Mouse (Mus musculus) spleen, adult 2 months (tissue): ENCODE results near the gene Hoga1.

Source experiments
- CTCF ChIP-seq: fragments of 200-500 bp; IDR thresholded peaks from 2 replicates; pipeline ENCODE4 v1.5.1; 2011; ENCODE audit warnings: mild to moderate bottlenecking, inconsistent platforms; ENCODE audit not compliant: insufficient read depth, insufficient read length, insufficient replicate concordance; ENCODE audit errors: extremely low read depth
- POLR2A ChIP-seq: fragments of 200-500 bp; IDR thresholded peaks from 2 replicates; pipeline ENCODE4 v1.6.1; 2011; ENCODE audit warnings: low read depth, low read length, inconsistent platforms

DNA sequence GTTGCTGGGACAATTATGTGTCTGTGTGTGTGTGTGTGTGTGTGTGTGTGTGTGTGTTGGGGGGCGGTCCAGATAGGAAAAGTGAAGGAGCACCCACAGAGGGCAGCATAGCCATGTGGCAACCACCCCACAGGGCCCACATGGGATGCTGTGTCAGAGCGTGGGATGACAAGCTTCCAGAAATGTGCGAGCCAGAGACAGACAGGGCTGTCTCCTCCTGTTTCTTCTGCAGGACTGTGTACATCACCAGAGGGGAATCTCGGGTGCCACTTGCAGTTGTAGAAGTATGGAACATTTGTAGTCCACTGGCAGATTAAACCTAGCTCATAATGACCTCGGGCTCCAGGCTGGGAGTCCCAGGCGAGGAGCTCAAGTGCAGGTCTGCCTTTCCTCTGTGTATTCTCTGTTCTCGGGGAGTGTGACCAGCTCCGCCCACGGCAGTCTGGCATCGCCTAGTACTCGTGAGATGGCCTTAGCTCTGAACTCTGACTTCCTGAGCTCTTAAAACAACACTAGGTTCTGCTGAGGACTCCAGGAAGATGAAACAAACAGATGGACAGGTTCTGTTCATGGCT lies 10.4 kb upstream of the Hoga1 start:
- no peak for TF ChIP-seq CTCF
- TF ChIP-seq POLR2A: no peak
